Mouse (Mus musculus): Measurements from ENCODE around the gene Igsf21. TPM values are rescaled to one million over a fixed set of nuclear protein-coding genes. Genes with fewer than 3 reads are reported as not detected.

Gene Igsf21
- polyA plus RNA-seq, 1 experiment from 2014 or later: not detected

DNA sequence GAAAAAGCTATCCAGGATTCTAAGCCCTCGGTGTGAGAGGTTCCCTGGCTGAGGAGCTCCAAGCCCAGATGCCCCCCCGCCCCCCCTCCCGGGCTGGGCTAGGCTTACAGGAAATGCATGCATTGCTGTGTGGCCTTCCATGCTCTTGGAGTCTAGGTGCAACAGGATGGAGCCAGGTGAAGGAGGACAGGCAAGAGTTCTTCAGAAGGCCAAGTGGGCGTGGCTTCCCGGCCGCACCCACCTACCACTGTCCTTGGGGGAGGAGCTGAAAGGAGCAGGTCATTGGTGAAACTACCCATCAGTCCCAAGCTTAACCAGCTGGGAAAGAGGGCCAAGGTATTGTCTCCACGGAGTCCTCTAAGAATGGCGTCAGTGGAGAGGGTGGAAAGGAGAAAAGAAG is 1.8 kb upstream of the Igsf21 start:
- Histone ChIP-seq H3K4me1 (ENCODE audit: insufficient read depth) (no peaks in the 10 kb centered on the region), H3K36me3 (replicated peaks; ENCODE audit: insufficient read depth, low read length) (no peaks in the 10 kb centered on the region), H3K9me3 (ENCODE audit: low read length) (no peaks in the 10 kb centered on the region), H3K9ac (replicated peaks) (no peak overlapping the region), H3K27me3 (ENCODE audit: insufficient read depth, low read length) (peaks cover 63% of the 10 kb centered on the region), H3K27ac (ENCODE audit: low read depth) (no peak overlapping the region), H3K4me3 (ENCODE audit: low read depth, low read length) (no peak overlapping the region), H3K4me2 (ENCODE audit: low read depth, low read length) (no peak overlapping the region)
- TF ChIP-seq EP300 (IDR thresholded peaks at IDR 0.05; ENCODE audit: low read depth) (no peak), CTCF (IDR thresholded peaks at IDR 0.05; ENCODE audit: low read depth) (no peak)
- WGBS (ENCODE audit: insufficient replicate concordance): 10% methylated on average over 8 of the region's 8 CpGs
- DNase-seq (no peak), ATAC-seq (no peak)

DNA sequence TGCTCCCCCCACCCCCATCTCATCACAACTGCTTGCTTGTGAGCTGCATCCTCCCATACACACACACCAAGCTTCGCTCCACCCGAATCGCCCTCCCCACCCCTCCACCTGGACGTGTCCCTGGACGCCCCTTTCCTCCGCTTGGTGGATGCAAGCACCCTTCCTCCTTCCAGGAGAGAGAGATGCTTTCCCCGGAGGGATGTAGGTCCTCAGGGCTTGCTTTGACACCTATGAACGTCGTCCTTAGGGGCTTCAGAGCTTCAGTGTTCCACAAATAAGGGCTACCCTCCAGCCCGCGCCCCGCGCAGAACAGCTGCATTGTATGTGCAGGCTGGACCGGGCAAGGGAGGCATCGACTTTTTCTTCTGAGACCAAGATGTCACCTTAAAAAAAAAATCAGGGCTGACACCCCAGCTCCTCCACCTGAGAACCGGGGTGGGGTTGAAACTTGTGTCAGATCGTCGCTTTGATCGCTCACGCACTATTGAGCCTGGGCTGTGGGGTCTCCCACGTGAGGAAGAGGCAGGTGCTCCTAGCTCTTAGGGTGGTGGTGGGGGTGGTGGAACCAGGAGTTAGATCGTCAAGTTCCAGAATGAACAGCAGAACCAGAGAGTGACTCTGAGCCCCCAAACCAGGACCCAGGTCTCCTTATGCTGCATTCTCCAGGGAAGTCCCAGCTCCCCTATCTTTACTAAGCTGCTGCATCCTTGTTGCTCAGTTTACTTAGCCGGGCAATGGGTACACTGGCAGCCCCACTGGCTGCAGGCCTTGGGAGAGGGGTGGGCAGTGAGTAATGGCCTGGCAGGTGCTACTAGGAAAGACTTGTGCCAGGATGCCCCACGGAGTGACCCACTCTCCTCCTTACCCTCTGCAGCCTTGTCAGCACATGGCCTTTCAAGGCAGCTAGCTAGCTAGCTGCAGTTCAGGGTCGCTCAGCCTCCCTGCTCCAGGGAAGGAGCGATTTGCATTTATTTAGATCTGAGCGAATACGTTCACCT is 721 bp upstream of the Igsf21 start:
- TF ChIP-seq EP300 (IDR thresholded peaks at IDR 0.05; ENCODE audit: low read depth) (no peak), CTCF (IDR thresholded peaks at IDR 0.05; ENCODE audit: low read depth) (no peak)
- no peak overlapping the region for H3K4me2 ChIP-seq (ENCODE audit: low read depth, low read length)
- no peak overlapping the region for H3K9ac ChIP-seq (replicated peaks)
- 14% methylated on average over 28 of the region's 28 CpGs for WGBS (ENCODE audit: insufficient replicate concordance)
- no peak for ATAC-seq
- H3K4me3 ChIP-seq (ENCODE audit: low read depth, low read length): no peak overlapping the region
- peaks cover 72% of the 10 kb centered on the region for H3K27me3 ChIP-seq (ENCODE audit: insufficient read depth, low read length)
- no peak overlapping the region for H3K27ac ChIP-seq (ENCODE audit: low read depth)
- no peaks in the 10 kb centered on the region for H3K9me3 ChIP-seq (ENCODE audit: low read length)
- no peaks in the 10 kb centered on the region for H3K4me1 ChIP-seq (ENCODE audit: insufficient read depth)
- no peaks in the 10 kb centered on the region for H3K36me3 ChIP-seq (replicated peaks; ENCODE audit: insufficient read depth, low read length)
- DNase-seq: no peak

DNA sequence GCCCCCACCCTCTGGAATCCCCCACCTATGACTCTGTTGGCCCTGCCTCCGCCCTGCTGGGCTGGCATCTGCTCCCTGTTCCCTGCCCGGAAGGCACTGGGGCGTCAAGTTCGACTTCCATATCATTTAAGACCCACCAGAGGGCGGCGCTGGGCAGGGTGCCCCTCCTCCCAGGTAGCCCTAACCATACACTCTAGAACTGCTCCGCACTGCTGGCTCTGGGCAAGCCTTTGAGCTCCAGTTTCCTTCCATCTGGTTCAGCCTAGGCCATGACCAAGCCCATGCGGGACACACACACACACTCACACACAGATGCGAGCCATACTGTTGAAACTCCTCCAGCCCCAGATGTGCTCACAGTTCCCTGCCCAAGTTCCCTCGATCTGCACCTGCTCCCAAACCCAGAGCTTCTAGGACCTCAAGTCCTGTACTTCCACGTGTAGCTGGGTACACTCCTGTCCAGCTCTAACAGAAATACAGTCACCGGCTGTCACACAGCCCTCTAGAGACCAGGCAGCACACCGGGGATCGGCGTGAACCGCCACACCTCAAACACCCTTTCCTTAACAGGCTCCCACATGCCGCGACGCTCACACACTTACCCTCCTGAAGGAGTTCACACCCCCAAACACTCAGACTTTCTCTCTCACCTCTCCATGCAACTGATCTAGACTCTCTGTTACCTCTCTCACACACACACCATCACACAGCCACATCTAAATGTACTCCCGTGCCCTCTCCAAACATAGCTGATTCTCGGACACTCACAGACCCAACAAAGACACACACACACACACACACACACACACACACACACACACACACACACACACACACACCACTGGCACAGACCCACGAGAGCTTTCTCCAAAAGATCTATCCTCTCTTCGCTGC is 1.1 kb downstream of the Igsf21 start:
- H3K36me3 ChIP-seq (replicated peaks; ENCODE audit: insufficient read depth, low read length): no peaks in the 10 kb centered on the region
- no peaks in the 10 kb centered on the region for H3K4me1 ChIP-seq (ENCODE audit: insufficient read depth)
- 3% methylated on average over 21 of the region's 23 CpGs for WGBS (ENCODE audit: insufficient replicate concordance)
- H3K27ac ChIP-seq (ENCODE audit: low read depth): no peak overlapping the region
- H3K9ac ChIP-seq (replicated peaks): no peak overlapping the region
- peaks cover 72% of the 10 kb centered on the region for H3K27me3 ChIP-seq (ENCODE audit: insufficient read depth, low read length)
- ATAC-seq (no peak), DNase-seq (no peak)
- H3K4me2 ChIP-seq (ENCODE audit: low read depth, low read length): no peak overlapping the region
- no peak overlapping the region for H3K4me3 ChIP-seq (ENCODE audit: low read depth, low read length)
- TF ChIP-seq EP300 (IDR thresholded peaks at IDR 0.05; ENCODE audit: low read depth): no peak
- TF ChIP-seq CTCF (IDR thresholded peaks at IDR 0.05; ENCODE audit: low read depth): no peak
- no peaks in the 10 kb centered on the region for H3K9me3 ChIP-seq (ENCODE audit: low read length)

DNA sequence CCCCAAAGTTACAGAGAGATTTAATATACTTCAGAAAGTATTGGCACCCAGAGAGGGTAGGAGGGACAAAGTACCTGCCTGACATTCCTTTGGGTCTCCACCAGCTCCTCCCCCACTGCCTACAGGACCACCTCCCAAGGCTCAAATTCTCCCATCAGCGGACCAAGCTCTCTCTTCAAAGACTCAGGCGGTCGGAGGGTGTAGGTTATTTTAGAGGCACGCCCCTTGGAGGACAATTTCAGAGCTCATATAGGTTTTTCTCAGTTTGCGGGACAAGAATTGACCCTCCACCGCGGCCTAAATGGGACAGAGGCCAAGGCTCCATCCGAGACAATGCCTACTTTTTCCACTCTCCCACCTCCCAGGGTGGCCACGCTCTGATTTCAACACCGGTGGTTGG is 1.7 kb downstream of the Igsf21 start:
- DNase-seq (no peak), ATAC-seq (no peak)
- TF ChIP-seq EP300 (IDR thresholded peaks at IDR 0.05; ENCODE audit: low read depth) (no peak), CTCF (IDR thresholded peaks at IDR 0.05; ENCODE audit: low read depth) (no peak)
- no peaks in the 10 kb centered on the region for H3K9me3 ChIP-seq (ENCODE audit: low read length)
- no peak overlapping the region for H3K4me3 ChIP-seq (ENCODE audit: low read depth, low read length)
- peaks cover 72% of the 10 kb centered on the region for H3K27me3 ChIP-seq (ENCODE audit: insufficient read depth, low read length)
- H3K36me3 ChIP-seq (replicated peaks; ENCODE audit: insufficient read depth, low read length): no peaks in the 10 kb centered on the region
- WGBS (ENCODE audit: insufficient replicate concordance): 5% methylated on average over 10 of the region's 10 CpGs
- H3K27ac ChIP-seq (ENCODE audit: low read depth): no peak overlapping the region
- no peak overlapping the region for H3K4me2 ChIP-seq (ENCODE audit: low read depth, low read length)
- H3K9ac ChIP-seq (replicated peaks): no peak overlapping the region
- H3K4me1 ChIP-seq (ENCODE audit: insufficient read depth): no peaks in the 10 kb centered on the region

DNA sequence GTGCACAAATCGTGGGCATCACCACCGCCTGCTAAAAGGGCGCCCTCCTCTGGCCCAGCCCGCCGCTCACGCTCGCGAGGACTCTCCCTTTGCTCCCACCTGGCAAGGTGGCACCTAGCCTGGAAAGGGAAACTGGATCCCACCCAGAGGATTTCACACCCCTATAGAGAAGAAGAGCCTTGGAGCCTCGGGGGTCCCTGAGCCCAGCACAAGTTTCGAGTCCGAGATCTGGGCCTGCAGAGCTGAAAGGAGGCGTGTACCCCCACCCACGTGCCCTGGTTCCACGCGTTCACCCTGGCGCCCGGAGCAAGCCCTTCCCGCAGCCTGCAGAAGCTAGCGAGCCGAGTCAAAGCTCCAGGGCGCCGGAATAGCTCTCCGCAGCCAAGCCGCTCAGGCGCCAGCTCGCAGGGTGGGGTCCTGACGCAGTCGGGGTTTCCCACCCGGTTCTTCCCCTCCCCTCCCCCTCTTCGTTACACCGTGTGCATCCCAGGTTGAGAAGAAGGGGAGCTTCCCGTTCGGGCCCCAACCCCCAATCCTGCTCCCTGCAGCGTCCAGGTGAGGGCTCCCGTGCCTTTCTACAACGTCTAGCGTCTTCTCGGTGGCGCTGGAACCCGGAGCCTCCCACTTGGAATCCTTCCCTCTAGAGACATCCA is 2.3 kb downstream of the Igsf21 start:
- H3K9me3 ChIP-seq (ENCODE audit: low read length): no peaks in the 10 kb centered on the region
- ATAC-seq: no peak

More for the DNA sequence above, 2.3 kb downstream of the Igsf21 start:
- Histone ChIP-seq H3K4me2 (ENCODE audit: low read depth, low read length) (no peak overlapping the region), H3K27ac (ENCODE audit: low read depth) (no peak overlapping the region), H3K36me3 (replicated peaks; ENCODE audit: insufficient read depth, low read length) (no peaks in the 10 kb centered on the region), H3K4me1 (ENCODE audit: insufficient read depth) (no peaks in the 10 kb centered on the region), H3K4me3 (ENCODE audit: low read depth, low read length) (no peak overlapping the region), H3K9ac (replicated peaks) (no peak overlapping the region), H3K27me3 (ENCODE audit: insufficient read depth, low read length) (peaks cover 67% of the 10 kb centered on the region)
- no peak for TF ChIP-seq CTCF (IDR thresholded peaks at IDR 0.05; ENCODE audit: low read depth)
- DNase-seq: no peak
- 5% methylated on average over 38 of the region's 40 CpGs for WGBS (ENCODE audit: insufficient replicate concordance)
